In genomic region chr5:8057018-8057323, GRCm38 (mm10) we compare ENCODE assay signal across 8 mouse cellular contexts. TPM values are rescaled to one million over a fixed set of nuclear protein-coding genes. Genes with fewer than 3 reads are reported as not detected.
DNase-seq lines count a peak whose midpoint lies in the region; ATAC-seq lines count a peak whose summit lies in the region.

No protein-coding gene starts in this region.

- H3K4me1 ChIP-seq in kidney, embryonic 16.5 days (ENCODE audit: insufficient read depth, low read length), result peaks cover 18% of the 10 kb centered on the region
- peaks cover 18% of the 10 kb centered on the region for H3K4me1 ChIP-seq in hindbrain, embryonic 15.5 days (replicated peaks)
- peaks cover 9% of the 10 kb centered on the region; the same call in 1 of the 2 replicates for H3K4me1 ChIP-seq in midbrain, embryonic 11.5 days (ENCODE audit: control insufficient read depth, insufficient read depth, low read length)

- peak overlapping the region; percentile 96 for H3K27ac ChIP-seq in kidney, embryonic 16.5 days (ENCODE audit: low read length)
- H3K27ac ChIP-seq in hindbrain, embryonic 15.5 days (replicated peaks), result peak overlapping the region; percentile 84
- no peak overlapping the region for H3K27ac ChIP-seq in midbrain, embryonic 11.5 days (ENCODE audit: low read depth, low read length)

- peaks cover 24% of the 10 kb centered on the region for H3K36me3 ChIP-seq in kidney, embryonic 16.5 days (ENCODE audit: insufficient read depth, low read length)
- peaks cover 27% of the 10 kb centered on the region for H3K36me3 ChIP-seq in hindbrain, embryonic 15.5 days
- H3K36me3 ChIP-seq in midbrain, embryonic 11.5 days (ENCODE audit: control insufficient read depth, insufficient read depth, low read length), result no peaks in the 10 kb centered on the region

- H3K27me3 ChIP-seq in kidney, embryonic 16.5 days (ENCODE audit: insufficient read depth, low read length), result no peaks in the 10 kb centered on the region
- no peaks in the 10 kb centered on the region for H3K27me3 ChIP-seq in hindbrain, embryonic 15.5 days
- no peaks in the 10 kb centered on the region for H3K27me3 ChIP-seq in midbrain, embryonic 11.5 days (ENCODE audit: control insufficient read depth, insufficient read depth, low read length)

- H3K9ac ChIP-seq in kidney, embryonic 16.5 days (replicated peaks; ENCODE audit: low read length), result peak overlapping the region; percentile 94
- peak overlapping the region; percentile 86 for H3K9ac ChIP-seq in hindbrain, embryonic 15.5 days
- peak overlapping the region; percentile 86 for H3K9ac ChIP-seq in midbrain, embryonic 11.5 days (ENCODE audit: low read length)

- H3K4me2 ChIP-seq in kidney, embryonic 16.5 days (replicated peaks; ENCODE audit: low read depth, low read length), result peak overlapping the region; percentile 60
- peak overlapping the region; percentile 64 for H3K4me2 ChIP-seq in hindbrain, embryonic 15.5 days
- peak overlapping the region; percentile 69 for H3K4me2 ChIP-seq in midbrain, embryonic 11.5 days

- peak; percentile 39 for ATAC-seq in kidney, embryonic 16.5 days (ENCODE audit: low FRiP score, low TSS enrichment)
- peak; percentile 4; the same call in 1 of the 2 replicates for ATAC-seq in common myeloid progenitor, adult 5-6 weeks (replicated peaks; ENCODE audit: low read depth, poor library complexity, severe bottlenecking)
- no peak; the same call in 1 of the 2 replicates for ATAC-seq in hindbrain, embryonic 15.5 days (ENCODE audit: low FRiP score, low read depth)
- ATAC-seq in midbrain, embryonic 11.5 days (ENCODE audit: low FRiP score), result 0 out of 2 replicates have a peak, but pooled peaks have one; percentile 23

- H3K4me3 ChIP-seq in kidney, embryonic 16.5 days (ENCODE audit: low read length), result peak overlapping the region; percentile 82
- H3K4me3 ChIP-seq in hindbrain, embryonic 15.5 days, result peak overlapping the region; percentile 77
- H3K4me3 ChIP-seq in midbrain, embryonic 11.5 days (ENCODE audit: low read depth, low read length), result peak overlapping the region; percentile 73

- WGBS in kidney, embryonic 16.5 days, result 33% methylated on average over 5 of the region's 5 CpGs
- WGBS in hindbrain, embryonic 15.5 days, result 55% methylated on average over 5 of the region's 5 CpGs
- WGBS in midbrain, embryonic 11.5 days, result 69% methylated on average over 5 of the region's 5 CpGs

- H3K9me3 ChIP-seq in kidney, embryonic 16.5 days (ENCODE audit: low read length), result no peaks in the 10 kb centered on the region
- H3K9me3 ChIP-seq in hindbrain, embryonic 15.5 days, result no peaks in the 10 kb centered on the region
- no peaks in the 10 kb centered on the region for H3K9me3 ChIP-seq in midbrain, embryonic 11.5 days (ENCODE audit: control insufficient read depth, low read length)

- no peak for DNase-seq in kidney, postnatal 25 days
- DNase-seq in midbrain, embryonic 11.5 days (ENCODE audit: low spot score, missing footprints), result no peak
- DNase-seq in retina, embryonic 14.5 days (ENCODE audit: low spot score), result no peak
- no peak for DNase-seq in embryo, embryonic 9.5 days (ENCODE audit: extremely low spot score)
- no peak for DNase-seq in testis, postnatal 10 days (ENCODE audit: low spot score)

RNA-seq across cellular contexts. Expression of gene Sri, which starts 11.1 kb away (rescaled TPM):
- 351 and 360 TPM in 2 replicates for polyA plus RNA-seq in kidney, embryonic 16.5 days (2015; fragmentation: Nextera tagmentation; extraction: Ambion mirVana)
- total RNA-seq in common myeloid progenitor, adult 5-6 weeks (2017), result 103 and 114 TPM in 2 replicates
- 170 and 191 TPM in 2 replicates for polyA plus RNA-seq in hindbrain, embryonic 15.5 days (2015; fragmentation: Nextera tagmentation; extraction: Ambion mirVana)
- 162 and 167 TPM in 2 replicates for polyA plus RNA-seq in midbrain, embryonic 11.5 days (2014; fragmentation: Nextera tagmentation; extraction: Ambion mirVana)
